Mouse (Mus musculus) small intestine, adult 2 months (tissue): Measurements from ENCODE around the gene Tbc1d14.

ENCODE experiments used
- CTCF ChIP-seq: fragments of 200-500 bp; IDR thresholded peaks from 2 replicates; pipeline ENCODE4 v1.5.1; 2012; ENCODE audit warnings: low read depth, mild to moderate bottlenecking, control low read depth, inconsistent platforms, low read length, moderate library complexity, mixed read lengths; ENCODE audit not compliant: insufficient replicate concordance, insufficient read length; ENCODE audit errors: extremely low read depth
- POLR2A ChIP-seq: fragments of 200-500 bp; IDR thresholded peaks from 2 replicates; pipeline ENCODE4 v1.6.1; 2012; ENCODE audit warnings: low read depth, mild to moderate bottlenecking, control low read depth, inconsistent platforms, low read length, moderate library complexity

DNA sequence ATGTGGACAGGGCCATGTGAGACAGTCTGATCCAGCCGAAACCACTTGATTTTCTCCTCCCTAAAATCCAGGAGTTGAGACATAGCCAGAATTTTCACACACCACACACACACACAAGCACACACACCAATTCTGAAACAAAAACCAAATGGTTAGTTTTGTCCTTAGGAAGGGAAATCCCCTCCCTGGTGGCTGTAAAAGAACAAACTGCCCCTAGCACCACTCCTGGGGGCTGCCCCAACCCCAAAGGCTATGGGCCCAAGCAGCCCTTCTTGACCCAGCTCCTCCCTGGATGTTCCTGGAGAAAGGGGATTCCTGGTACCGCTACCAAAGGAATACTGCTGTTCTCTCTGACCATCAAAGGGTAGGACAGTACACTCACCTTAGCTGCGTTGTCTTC is 16.6 kb downstream of the Tbc1d14 start:
- TF ChIP-seq CTCF, result no peak
- TF ChIP-seq POLR2A, result no peak
